Mouse (Mus musculus): ENCODE measurements at regions not wholly inside any gene's neighbourhood (a gene's known extent, or its start where the extent isn't known, plus 50 kb on each side); places are given as distances from the start of the nearest gene placed in this dataset.

- TF ChIP-seq CTCF (IDR thresholded peaks at IDR 0.05), result no peak
- DNase-seq, result no peak
- intact Hi-C loops (cut with DNase I), result no loop called here
- no peak overlapping the region for H3K4me3 ChIP-seq
- no peak overlapping the region for H3K27ac ChIP-seq
Observed at GRCm38 (mm10) chr4:39926021-39926591, 216.8 kb upstream of the Aco1 start.

GRCm38 (mm10) chr4:39926594-39926993 lies 216.3 kb upstream of the Aco1 start:
- Histone ChIP-seq H3K4me3 (no peak overlapping the region), H3K27ac (no peak overlapping the region)
- TF ChIP-seq CTCF (IDR thresholded peaks at IDR 0.05), result no peak
- intact Hi-C loops (cut with DNase I), result no loop called here
- DNase-seq, result no peak

- H3K4me3 ChIP-seq, result no peak overlapping the region
- intact Hi-C loops (cut with DNase I), result no loop called here
- DNase-seq, result no peak
- H3K27ac ChIP-seq, result no peak overlapping the region
- TF ChIP-seq CTCF (IDR thresholded peaks at IDR 0.05), result no peak
Observed at GRCm38 (mm10) chr4:39928491-39928890, 214.4 kb upstream of the Aco1 start.

GRCm38 (mm10) chr4:39934025-39934708 lies 208.7 kb upstream of the Aco1 start:
- intact Hi-C loops (cut with DNase I), result no loop called here
- DNase-seq, result no peak
- TF ChIP-seq CTCF (IDR thresholded peaks at IDR 0.05), result no peak
- no peak overlapping the region for H3K4me3 ChIP-seq
- H3K27ac ChIP-seq, result no peak overlapping the region

- H3K4me3 ChIP-seq, result no peak overlapping the region
- no peak for TF ChIP-seq CTCF (IDR thresholded peaks at IDR 0.05)
- H3K27ac ChIP-seq, result no peak overlapping the region
- intact Hi-C loops (cut with DNase I), result no loop called here
- no peak for DNase-seq
Observed at GRCm38 (mm10) chr4:39958687-39959086, 184.2 kb upstream of the Aco1 start.

- Histone ChIP-seq H3K27ac (no peak overlapping the region), H3K4me3 (no peak overlapping the region)
- no peak for DNase-seq
- no peak for TF ChIP-seq CTCF (IDR thresholded peaks at IDR 0.05)
- intact Hi-C loops (cut with DNase I), result no loop called here
Observed at GRCm38 (mm10) chr4:39967938-39968337, 174.9 kb upstream of the Aco1 start.

- H3K27ac ChIP-seq, result no peak overlapping the region
- intact Hi-C loops (cut with DNase I), result no loop called here
- no peak overlapping the region for H3K4me3 ChIP-seq
- TF ChIP-seq CTCF (IDR thresholded peaks at IDR 0.05), result no peak
- DNase-seq, result no peak
Observed at GRCm38 (mm10) chr4:39991358-39991757, 151.5 kb upstream of the Aco1 start.

GRCm38 (mm10) chr4:39991851-39992250 lies 151.0 kb upstream of the Aco1 start:
- intact Hi-C loops (cut with DNase I), result no loop called here
- Histone ChIP-seq H3K27ac (no peak overlapping the region), H3K4me3 (no peak overlapping the region)
- no peak for DNase-seq
- no peak for TF ChIP-seq CTCF (IDR thresholded peaks at IDR 0.05)

GRCm38 (mm10) chr4:39998771-39999422 lies 144.0 kb upstream of the Aco1 start:
- Histone ChIP-seq H3K4me3 (no peak overlapping the region), H3K27ac (no peak overlapping the region)
- intact Hi-C loops (cut with DNase I), result no loop called here
- no peak for TF ChIP-seq CTCF (IDR thresholded peaks at IDR 0.05)
- no peak for DNase-seq

GRCm38 (mm10) chr4:40014666-40015065 lies 128.2 kb upstream of the Aco1 start:
- intact Hi-C loops (cut with DNase I), result no loop called here
- Histone ChIP-seq H3K4me3 (no peak overlapping the region), H3K27ac (no peak overlapping the region)
- DNase-seq, result peak; percentile 48
- TF ChIP-seq CTCF (IDR thresholded peaks at IDR 0.05), result peak; percentile 77

- DNase-seq, result no peak
- intact Hi-C loops (cut with DNase I), result no loop called here
- Histone ChIP-seq H3K4me3 (no peak overlapping the region), H3K27ac (peak overlapping the region; percentile 48; the same call in 1 of the 2 replicates)
- TF ChIP-seq CTCF (IDR thresholded peaks at IDR 0.05), result no peak
Observed at GRCm38 (mm10) chr4:40016856-40017255, 126.0 kb upstream of the Aco1 start.

- H3K27ac ChIP-seq, result no peak overlapping the region
- no peak overlapping the region for H3K4me3 ChIP-seq
- TF ChIP-seq CTCF (IDR thresholded peaks at IDR 0.05), result no peak
- DNase-seq, result no peak
- intact Hi-C loops (cut with DNase I), result no loop called here
Observed at GRCm38 (mm10) chr4:40018208-40018607, 124.7 kb upstream of the Aco1 start.

GRCm38 (mm10) chr4:40031361-40031760 lies 111.5 kb upstream of the Aco1 start:
- intact Hi-C loops (cut with DNase I), result no loop called here
- TF ChIP-seq CTCF (IDR thresholded peaks at IDR 0.05), result no peak
- Histone ChIP-seq H3K4me3 (no peak overlapping the region), H3K27ac (no peak overlapping the region)
- no peak for DNase-seq
